Mouse (Mus musculus) common myeloid progenitor, adult 5-6 weeks (primary cell): ENCODE data around the gene Pik3cg. TPM values are rescaled to one million over a fixed set of nuclear protein-coding genes. Genes with fewer than 3 reads are reported as not detected.

Experiments
- ATAC-seq: replicated peaks from 2 replicates; pipeline ENCODE4 v1.8.0; 2016; ENCODE audit warnings: low read depth, mild to moderate bottlenecking, moderate TSS enrichment, inconsistent platforms; ENCODE audit not compliant: poor library complexity, severe bottlenecking
- total RNA-seq: library from RNA; stranded (forward); fragments of 200-1000, 187-1606 nt; gene quantifications from 2 replicates; pipeline ENCODE4 v1.2.3, GENCODE M21; 2017

Pik3cg gene
- total RNA-seq, 1 experiment from 2014 or later, result 60.0 TPM

DNA sequence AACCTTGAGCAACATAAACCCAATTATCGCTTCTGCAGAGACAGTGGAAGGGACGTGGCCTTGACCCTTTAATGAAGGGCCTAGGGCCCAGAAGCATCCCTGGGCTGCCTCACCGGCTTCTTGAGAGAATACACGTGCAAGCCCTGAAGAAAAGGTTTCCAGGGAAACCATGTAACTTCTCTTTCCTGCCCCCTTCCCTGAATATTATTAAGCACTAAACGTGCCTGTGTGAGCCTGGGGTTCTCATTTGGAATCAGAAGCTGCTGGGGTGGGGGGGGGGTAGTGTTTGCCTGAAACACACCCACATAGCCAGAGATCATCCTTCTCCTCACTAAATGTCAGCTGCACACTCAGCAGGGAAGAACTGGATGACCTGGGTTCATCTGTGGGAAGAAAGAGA, 49.7 kb downstream of the Pik3cg start:
- ATAC-seq, result no peak

DNA sequence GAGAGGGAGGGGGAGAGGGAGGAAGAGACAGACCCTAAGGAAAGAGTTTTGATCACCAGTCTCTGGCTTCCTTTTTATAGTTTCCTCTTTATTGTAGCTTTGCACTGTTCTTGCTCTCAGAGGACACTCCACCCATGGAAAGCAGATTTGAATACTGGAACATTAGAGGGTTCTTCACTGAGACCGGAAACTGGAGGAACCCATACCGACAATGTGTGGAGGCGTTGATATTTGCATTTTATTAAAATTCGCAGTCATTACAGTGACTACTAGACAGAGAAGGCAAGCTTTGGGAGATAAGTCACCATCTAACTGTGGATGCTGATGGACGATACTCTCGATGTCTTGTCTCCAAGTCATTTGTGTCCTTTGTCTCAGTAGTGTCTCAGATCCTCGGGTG, 61.9 kb downstream of the Pik3cg start:
- ATAC-seq, result no peak

DNA sequence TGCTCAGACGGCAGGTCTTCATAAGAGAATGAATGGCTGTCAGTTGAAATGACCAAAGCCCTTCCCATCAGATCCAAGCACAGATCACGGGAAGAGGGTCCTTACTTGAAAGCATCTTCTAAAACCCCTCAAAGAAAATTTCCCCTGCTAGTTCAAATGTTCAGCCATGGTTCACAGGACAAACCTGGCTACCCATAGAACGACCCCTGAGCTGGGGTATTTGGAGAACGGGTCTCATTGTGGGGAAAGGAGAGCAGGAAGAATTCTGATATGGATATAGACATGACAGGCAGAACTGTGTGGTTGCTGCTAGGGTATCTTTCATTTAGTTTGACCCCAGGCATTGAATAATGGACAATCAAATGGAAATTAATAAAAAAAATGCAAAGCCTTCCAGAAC, 62.8 kb downstream of the Pik3cg start:
- ATAC-seq, result no peak

DNA sequence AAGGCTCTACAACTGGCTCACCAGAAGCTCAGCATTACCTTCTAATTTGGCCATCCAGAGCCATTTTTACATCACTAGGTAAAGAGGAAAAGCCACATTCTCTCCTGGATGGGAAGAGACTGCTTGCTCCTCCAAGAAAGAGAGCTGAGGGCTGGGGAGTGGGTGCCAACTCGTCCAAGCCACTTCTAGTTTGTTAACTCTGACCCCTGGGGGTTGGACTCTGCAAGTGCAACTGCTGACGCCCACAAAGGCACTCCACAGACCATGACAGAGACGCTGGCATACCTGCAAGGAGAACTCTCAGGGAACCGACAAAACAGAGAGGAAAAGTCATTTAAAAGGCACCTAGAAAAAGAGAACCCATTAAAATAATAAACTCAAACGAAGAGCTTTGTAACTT, 63.9 kb downstream of the Pik3cg start:
- peak; percentile 67 for ATAC-seq

DNA sequence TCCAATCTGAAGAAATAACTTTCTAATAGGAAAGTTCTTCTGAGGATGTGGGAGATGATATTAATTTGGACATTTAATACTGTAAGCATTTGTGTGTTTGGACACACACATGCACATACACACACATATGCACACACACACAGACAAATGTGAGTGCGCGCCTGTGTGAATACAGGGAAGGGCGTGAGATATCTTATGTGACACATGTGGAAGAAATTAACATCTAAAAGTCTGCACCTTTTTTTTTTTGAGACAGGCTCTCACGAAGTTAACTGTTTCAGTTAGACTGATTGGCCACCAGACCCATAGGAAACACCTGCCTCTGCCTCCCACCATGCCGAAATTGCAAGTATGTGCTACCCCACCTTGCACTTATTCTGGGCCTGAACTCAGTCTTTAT, 64.7 kb downstream of the Pik3cg start:
- no peak for ATAC-seq

DNA sequence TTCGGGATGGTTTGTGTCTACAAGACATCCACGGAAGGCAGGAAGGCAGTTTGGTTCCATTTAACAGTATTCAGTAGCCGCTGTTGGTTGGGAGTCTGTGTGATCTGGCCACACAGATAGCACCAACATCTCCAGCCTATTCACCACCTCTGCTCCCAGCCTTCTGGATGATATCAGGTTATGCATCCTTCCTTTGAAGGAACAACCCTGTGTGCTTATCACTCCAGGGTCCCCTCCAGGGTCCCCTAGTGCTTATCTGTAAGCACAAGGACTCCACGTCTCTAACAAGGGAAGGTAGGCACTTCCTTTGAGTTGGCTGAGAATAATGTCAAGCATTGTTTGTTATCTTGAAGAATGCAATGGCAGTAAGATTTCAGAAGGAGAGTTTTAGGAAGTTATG, 65.3 kb downstream of the Pik3cg start:
- ATAC-seq, result peak; percentile 73

DNA sequence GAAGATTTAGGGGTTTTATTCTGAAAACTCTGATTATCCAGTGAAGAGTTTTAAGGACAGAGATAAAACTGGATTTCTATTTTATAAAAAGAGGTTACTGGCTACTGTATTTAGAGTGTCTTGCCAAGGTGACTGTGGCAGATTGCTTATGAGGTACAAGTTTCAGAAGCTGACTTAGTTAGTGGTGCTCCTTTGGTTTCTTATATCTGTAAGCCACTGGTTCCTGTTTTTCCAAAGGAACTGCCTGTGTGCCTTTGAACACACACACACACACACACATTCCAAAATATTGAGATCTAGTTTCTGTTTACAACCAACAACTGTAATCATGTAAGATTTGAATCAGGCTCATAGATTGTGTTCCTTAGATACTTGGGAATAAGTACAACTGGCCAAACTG, 66.7 kb downstream of the Pik3cg start:
- ATAC-seq, result no peak

DNA sequence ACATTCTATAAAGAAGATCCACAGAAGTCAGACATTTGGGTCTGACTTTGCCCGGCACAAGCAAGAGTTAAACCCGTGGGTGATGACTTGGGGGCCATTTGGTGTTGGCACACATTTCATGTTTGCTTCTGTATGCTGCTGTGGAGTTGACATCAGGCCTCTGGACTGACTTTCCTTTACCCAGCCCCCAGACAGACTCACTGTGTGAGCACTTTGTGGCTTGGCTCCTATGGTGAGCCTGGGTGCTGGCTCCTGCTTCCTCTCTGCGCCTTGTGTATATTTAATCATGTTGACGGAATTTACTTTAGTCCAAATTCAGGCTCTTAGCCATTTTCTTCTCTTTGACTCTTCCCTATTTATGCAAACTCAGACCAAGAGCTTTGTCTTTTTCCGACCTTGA, 69.6 kb downstream of the Pik3cg start:
- ATAC-seq, result no peak

DNA sequence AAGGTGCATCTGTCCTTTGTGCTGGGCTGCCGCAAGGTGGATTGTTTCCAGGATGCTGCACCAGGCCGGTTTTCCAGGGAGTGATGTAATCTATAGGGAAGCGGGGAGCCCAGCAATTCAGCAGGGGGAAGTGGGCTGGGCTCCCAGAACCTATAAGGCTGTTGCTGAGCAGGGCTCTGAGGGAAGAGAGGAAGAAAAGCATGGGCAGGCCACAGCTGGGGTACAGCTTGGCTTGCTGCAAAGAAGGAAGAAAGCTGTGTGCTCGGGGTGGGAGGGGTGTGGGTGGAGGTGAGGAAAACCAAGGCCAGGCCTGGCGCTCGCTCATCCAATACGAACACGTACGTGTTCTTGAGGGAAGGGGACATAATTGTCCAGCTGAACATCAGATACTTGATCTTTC, 70.1 kb downstream of the Pik3cg start:
- peak; percentile 41 for ATAC-seq

DNA sequence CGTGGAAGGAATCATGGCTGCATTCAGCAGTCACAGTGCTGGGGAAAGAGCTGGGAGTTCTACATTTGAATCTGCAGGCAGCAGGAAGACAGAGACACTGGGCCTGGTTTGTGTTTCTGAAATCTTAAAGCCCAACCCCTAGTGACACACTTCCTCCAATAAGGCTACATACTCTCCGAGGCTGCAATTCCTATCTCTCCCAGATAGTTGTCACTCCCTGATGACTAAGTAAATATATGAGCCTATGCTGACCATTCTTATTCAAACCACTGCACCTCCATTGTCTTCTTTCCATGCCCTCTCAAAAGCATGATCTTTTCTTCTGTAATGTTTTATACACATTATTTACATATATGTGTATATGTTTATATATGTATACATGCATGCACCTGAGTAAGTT, 70.9 kb downstream of the Pik3cg start:
- ATAC-seq, result no peak

DNA sequence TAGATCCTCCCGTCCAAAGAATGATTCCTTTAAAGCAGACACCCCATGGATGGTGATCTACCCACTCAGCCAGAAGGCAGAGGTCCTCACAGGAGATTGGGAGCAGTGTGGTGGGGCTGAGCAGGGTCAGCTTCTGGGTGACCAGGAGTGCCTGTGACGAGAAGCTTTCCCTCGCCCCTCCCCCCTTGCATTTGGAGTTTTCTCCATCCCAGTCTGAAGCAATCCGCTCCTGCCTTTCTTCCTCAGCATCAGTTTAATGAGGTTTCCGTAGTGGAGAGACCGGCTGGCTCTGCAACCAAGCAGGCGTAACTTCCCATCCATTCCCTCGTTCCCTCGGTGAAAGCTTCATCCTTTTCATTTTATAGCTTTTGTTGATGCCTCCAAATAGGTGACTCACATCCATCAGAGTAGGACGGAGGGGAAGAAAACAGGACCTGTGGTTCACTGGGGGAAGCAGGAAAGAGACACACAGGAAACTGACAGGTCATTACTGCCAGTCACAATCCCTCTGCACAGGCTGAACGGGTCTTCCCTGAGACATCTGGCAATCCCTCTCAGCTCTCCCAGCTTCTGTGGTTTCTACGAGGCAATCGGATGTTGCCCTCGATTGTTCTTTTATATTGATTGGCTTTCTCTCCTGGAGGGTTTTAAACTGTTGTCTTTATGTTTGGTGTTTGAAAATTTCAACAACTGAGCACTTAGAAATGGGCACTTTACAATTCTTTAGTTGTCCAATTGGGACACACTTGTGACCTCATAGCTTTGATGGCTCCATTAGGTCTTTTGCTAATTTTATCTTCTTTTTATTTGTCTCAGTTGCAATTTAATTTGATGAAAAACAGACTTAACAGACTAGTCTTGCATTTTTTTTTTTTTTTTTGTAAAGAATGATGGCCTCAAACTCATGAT, 80.6 kb downstream of the Pik3cg start:
- peak; percentile 19; the same call in 1 of the 2 replicates for ATAC-seq

DNA sequence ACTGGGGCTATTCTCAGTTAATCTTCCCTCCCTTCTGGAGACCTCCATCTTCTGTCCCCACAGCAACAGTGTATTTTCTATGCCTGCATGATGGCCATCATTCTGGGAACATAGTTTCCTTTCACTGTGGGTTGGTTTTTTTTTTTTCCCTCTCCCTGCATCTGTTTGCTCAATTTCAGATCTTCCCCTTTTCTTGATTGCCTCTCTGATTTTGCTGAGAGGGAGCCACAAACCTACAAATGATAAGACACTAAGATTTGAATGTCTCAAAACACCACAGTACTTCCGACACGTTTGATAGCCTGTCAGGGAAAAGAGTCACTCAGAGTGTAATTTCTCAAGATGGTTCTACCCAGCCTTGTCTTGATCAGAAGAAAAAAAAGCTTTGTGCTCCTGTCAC, 81.3 kb downstream of the Pik3cg start:
- peak; percentile 13 for ATAC-seq

DNA sequence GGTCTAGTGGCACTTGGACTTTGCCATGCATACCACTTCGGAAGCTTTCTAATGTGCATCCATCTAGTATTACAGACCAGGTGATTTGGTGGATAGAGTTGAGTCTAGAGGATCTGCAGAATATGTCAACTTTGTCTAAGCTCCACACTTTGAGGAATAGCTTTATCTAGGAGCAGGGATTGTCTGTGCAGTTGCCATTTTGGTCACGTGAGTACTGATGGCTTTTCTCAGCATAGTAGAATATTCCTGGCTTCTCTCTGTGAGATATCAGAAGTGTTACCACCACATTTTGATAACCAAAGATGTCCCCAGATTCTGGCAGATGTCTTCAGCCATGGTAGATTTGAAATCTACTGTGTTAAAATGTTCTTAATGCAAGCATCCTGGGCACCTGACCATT, 84.0 kb downstream of the Pik3cg start:
- ATAC-seq, result no peak

DNA sequence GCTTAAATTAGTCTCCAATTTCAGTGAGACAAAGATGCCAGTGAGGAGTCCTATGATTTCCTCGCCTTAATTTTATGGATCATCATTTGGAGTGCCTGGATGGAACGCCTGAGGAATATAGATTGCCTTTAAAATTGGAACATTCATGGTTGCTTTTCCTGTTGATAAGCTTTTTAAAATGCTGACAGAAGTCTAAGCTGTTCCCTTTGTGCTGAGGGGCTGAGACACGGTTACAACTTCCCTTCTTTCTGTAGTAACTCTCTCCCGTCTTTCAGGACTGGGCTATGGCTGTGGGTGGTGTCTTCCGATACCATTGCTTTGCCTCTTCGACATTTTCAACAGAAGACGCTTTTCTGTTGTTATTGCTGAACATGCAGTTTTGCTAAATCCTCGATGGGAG, 84.4 kb downstream of the Pik3cg start:
- no peak for ATAC-seq

DNA sequence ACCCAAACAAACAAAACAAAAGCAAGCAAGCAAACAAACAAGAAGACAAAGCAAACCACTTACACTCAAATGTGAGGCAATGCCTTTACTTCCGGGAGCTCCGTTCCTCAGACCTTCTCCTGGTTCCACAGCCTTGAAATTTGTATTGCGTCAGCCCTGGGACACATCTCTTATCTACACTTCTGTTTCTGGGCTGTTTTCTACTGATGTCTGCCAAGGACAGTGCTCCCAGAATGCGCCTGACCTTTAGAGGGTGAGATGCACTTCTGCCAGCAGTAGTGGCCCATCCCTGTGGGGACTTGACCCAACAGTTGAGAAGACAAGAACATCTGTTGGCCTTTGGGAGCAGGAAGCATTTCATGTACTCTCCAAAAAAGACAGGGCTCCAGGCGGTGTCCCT, 84.9 kb downstream of the Pik3cg start:
- peak; percentile 50 for ATAC-seq

Other genes starting within 250 kb of the Pik3cg start
- 110 and 124 TPM in 2 replicates for gene Prkar2b, start 147.4 kb downstream of the Pik3cg start, total RNA-seq
- gene Ccdc71l, start 170.0 kb upstream of the Pik3cg start, total RNA-seq, result 15.9 and 18.1 TPM in 2 replicates